Mouse (Mus musculus): Measurements from ENCODE around the gene Man2c1. TPM values are rescaled to one million over a fixed set of nuclear protein-coding genes. Genes with fewer than 3 reads are reported as not detected.
A peak's percentile ranks its signal among the peaks of the same experiment; 100 is the strongest.

Man2c1 gene
- total and polyA plus RNA-seq, 2 experiments from 2014 or later = 64.3 to 145 TPM

DNA sequence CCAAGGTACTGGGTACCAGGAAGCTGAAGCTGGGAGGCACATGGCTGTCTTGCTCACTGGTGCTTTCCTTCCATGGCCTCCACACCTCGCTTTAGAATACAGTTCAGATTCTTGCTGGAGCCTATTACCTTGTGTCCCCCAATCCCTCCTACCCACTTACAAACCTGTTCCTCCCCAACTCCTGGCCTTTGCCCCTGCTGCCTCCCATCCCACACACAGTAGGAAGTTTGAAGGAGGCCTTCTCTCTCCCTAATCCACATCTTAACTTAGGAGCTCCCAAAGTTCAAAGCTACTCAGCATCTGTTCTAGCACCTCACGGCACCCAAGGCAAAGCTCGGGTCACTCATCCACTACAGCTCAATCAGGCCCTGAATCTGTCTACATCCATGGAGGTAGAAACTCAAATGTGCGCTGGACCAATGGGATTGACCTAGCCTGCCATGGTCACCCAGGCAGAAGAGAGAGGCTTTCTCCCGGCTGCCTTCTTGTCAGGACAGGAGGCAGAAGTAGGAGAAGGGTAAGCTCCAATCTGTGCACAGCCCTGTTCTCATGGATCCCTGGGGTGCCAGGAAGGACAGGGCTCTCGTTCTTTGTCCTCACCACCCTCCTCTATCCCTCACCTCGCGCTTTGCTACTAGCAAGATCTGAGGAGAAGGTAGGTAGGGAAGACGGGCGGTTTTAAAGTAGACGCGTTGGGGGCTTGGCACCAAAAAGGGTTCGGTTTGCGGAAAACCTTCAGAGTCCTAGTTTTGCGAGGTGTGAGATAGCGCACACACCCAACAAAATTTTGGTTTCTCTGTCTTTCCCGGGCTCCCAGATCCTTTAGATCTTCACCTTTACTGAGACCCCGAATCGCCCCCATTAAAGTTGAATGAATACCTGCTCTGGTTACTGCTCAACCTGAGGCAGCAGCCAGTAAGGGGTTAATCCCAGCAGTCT, 17.0 kb downstream of the Man2c1 start:
- Histone ChIP-seq H3K9ac (peak overlapping the region; percentile 64), H3K4me1 (ENCODE audit: insufficient read depth) (0 out of 2 replicates have a peak, but pooled peaks cover 3% of the 10 kb centered on the region), H3K27me3 (ENCODE audit: insufficient read depth, low read length) (no peaks in the 10 kb centered on the region), H3K27ac (ENCODE audit: low read depth, low read length) (peak overlapping the region; percentile 89), H3K36me3 (ENCODE audit: insufficient read depth) (peaks cover 3% of the 10 kb centered on the region; the same call in 1 of the 2 replicates), H3K4me2 (ENCODE audit: low read depth) (peak overlapping the region; percentile 79), H3K4me3 (ENCODE audit: low read depth, low read length) (peak overlapping the region; percentile 51), H3K9me3 (ENCODE audit: low read length) (no peaks in the 10 kb centered on the region)
- WGBS = 10% methylated on average over 19 of the region's 19 CpGs
- peak; percentile 25 for ATAC-seq
- TF ChIP-seq CTCF (IDR thresholded peaks at IDR 0.05; ENCODE audit: low read depth) = no peak
- no peak for DNase-seq

DNA sequence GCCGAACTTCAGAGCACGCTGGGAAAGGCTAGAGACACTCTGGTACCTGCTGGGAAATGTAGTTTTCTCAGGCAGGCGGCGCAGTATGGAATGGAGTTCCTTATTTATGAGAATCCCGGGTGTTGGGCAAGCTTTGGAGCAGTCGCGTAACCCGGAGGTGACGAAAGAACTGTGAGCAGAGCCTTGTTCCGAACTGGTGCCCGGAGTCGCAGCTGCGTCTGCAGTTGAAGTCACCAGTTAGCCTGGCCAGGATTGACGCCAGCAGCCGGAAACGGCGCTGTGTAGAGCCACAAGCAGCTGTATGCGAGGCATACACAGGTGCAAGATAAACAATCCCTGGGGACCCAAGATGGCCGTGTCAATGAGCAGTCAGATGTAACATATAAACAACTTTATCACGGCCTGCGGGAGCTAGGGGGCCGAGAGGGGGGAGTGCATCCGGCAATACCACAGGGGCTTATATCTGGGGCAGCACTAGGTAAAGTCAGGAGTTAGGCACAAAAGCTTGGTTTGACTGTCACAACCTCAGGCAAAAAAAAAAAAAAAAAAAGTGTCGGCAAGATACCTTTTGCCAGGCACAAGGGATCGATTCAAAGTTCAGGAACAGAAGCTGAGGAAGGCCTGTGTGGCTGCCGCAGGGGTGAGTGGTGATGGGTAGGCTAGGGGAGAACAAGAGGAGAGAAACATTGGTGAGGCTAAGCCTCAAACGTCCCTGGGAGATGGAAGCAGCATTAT, 17.8 kb downstream of the Man2c1 start, which contains the start of gene Neil1:
Gene Neil1, minus strand, starts transcription at position 162 of the 735 bp plus-strand sequence.
- H3K9ac ChIP-seq = peak within 1 kb of the TSS; percentile 64

DNA sequence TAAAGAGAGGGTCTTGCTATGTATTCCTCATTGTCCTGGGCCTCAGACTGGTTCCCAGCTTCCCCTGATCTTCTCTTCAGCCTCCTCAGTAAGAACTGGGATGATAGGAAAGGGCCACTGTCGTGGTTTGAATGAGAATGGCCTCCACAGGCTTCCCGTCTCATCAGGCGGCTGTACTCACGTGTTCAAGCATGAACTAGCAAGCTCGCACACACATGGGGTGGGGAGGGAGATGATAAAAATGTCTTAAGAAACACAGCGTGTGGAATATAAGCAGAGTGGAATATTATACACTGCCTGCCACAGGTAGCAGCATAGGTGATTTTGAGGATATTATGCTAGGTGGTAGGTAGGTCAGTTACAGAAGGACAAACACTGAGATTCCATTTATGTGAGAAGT, 18.5 kb downstream of the Man2c1 start:
- no peak for ATAC-seq
- Histone ChIP-seq H3K9me3 (ENCODE audit: low read length) (no peaks in the 10 kb centered on the region), H3K9ac (0 out of 2 replicates have a peak overlapping the region, but pooled peaks have one; percentile 64), H3K36me3 (ENCODE audit: insufficient read depth) (0 out of 2 replicates have a peak, but pooled peaks cover 3% of the 10 kb centered on the region), H3K4me3 (ENCODE audit: low read depth, low read length) (no peak overlapping the region; the same call in 1 of the 2 replicates), H3K4me2 (ENCODE audit: low read depth) (peak overlapping the region; percentile 79), H3K27ac (ENCODE audit: low read depth, low read length) (no peak overlapping the region; the same call in 1 of the 2 replicates), H3K27me3 (ENCODE audit: insufficient read depth, low read length) (no peaks in the 10 kb centered on the region), H3K4me1 (ENCODE audit: insufficient read depth) (0 out of 2 replicates have a peak, but pooled peaks cover 3% of the 10 kb centered on the region)
- TF ChIP-seq CTCF (IDR thresholded peaks at IDR 0.05; ENCODE audit: low read depth) = no peak
- 70% methylated on average over 6 of the region's 6 CpGs for WGBS
- no peak for DNase-seq

More for the DNA sequence above, 17.8 kb downstream of the Man2c1 start, which contains the start of gene Neil1:
- under 1% methylated on average over 27 of the region's 27 CpGs for WGBS
- H3K9me3 ChIP-seq (ENCODE audit: low read length) = no peaks in the 10 kb centered on the region
- peak within 1 kb of the TSS; percentile 79 for H3K4me2 ChIP-seq (ENCODE audit: low read depth)
- DNase-seq (peak; percentile 93), ATAC-seq (peak; percentile 96)
- peak; percentile 51 for TF ChIP-seq CTCF (IDR thresholded peaks at IDR 0.05; ENCODE audit: low read depth)
- H3K4me1 ChIP-seq (ENCODE audit: insufficient read depth) = 0 out of 2 replicates have a peak, but pooled peaks cover 3% of the 10 kb centered on the region
- H3K36me3 ChIP-seq (ENCODE audit: insufficient read depth) = 0 out of 2 replicates have a peak, but pooled peaks cover 3% of the 10 kb centered on the region
- H3K4me3 ChIP-seq (ENCODE audit: low read depth, low read length) = peak within 1 kb of the TSS; percentile 51
- no peaks in the 10 kb centered on the region for H3K27me3 ChIP-seq (ENCODE audit: insufficient read depth, low read length)
- H3K27ac ChIP-seq (ENCODE audit: low read depth, low read length) = peak within 1 kb of the TSS; percentile 89

DNA sequence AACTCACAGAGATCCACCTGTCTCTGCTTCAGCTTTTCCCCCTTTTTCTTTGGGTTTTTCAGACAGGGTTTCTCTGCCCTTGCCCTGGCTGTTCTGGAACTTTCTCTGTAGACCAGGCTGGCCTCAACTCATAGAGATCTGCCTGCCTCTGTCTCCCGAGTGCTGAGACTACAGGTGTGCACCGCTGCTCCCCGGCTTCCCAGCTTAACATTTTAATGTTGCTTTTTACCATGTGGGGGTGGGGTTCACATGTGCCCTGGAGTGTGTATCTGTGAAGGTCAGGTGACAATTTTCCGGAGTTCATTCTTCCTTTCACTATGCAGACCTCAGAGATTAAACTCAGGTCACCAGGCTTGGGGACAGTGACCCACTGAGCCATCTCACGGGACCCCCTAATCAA, 19.7 kb downstream of the Man2c1 start:
- no peak for TF ChIP-seq CTCF (IDR thresholded peaks at IDR 0.05; ENCODE audit: low read depth)
- Histone ChIP-seq H3K4me2 (ENCODE audit: low read depth) (no peak overlapping the region), H3K27me3 (ENCODE audit: insufficient read depth, low read length) (no peaks in the 10 kb centered on the region), H3K4me3 (ENCODE audit: low read depth, low read length) (no peak overlapping the region), H3K36me3 (ENCODE audit: insufficient read depth) (peaks cover 7% of the 10 kb centered on the region; the same call in 1 of the 2 replicates), H3K9ac (no peak overlapping the region), H3K4me1 (ENCODE audit: insufficient read depth) (0 out of 2 replicates have a peak, but pooled peaks cover 3% of the 10 kb centered on the region), H3K9me3 (ENCODE audit: low read length) (no peaks in the 10 kb centered on the region), H3K27ac (ENCODE audit: low read depth, low read length) (no peak overlapping the region)
- WGBS = 87% methylated on average over 5 of the region's 5 CpGs
- DNase-seq (no peak), ATAC-seq (no peak)

DNA sequence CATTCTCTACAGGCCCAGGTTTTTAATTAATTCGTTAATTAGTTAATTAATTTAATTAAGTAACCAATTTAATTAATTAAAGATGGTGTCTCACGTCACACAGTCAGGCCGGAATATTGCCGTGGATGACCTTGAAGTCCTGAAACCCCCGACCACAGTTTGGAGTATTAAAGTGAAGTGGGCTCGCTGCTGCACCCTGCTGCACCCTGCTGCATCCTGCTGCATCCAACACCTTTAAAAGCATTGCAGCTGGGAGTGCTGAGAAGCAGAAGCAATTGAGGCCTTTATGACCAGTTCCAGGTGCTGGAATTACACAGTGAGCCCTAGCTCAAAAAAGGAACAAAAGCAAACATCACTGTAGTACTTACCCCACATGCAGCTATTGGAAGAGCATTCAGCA, 21.8 kb downstream of the Man2c1 start:
- no peak overlapping the region for H3K4me2 ChIP-seq (ENCODE audit: low read depth)
- no peak for ATAC-seq
- 33% methylated on average over 6 of the region's 6 CpGs for WGBS

DNA sequence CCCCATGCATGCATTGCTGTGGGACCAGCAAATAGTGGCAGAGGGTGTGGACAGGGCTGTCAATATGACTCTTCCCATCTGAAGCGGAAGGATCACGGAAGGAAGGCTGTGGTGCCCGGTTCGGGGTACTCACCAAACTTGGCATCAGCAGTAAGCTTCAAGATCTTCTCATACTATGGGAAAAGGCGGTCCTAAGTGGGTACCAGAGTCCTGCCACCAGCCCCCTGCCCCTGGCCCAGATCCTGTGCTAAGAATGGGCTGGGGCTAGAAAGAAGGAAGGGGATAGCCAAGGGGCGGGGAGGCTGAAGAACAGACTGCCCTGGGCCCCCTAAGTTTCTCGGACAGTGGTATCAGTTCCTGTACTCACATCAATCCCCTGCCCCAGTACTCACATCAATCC, 25.9 kb downstream of the Man2c1 start:
- Histone ChIP-seq H3K4me3 (ENCODE audit: low read depth, low read length) (no peak overlapping the region), H3K36me3 (ENCODE audit: insufficient read depth) (peaks cover 17% of the 10 kb centered on the region), H3K27ac (ENCODE audit: low read depth, low read length) (no peak overlapping the region), H3K4me2 (ENCODE audit: low read depth) (no peak overlapping the region), H3K9ac (no peak overlapping the region), H3K4me1 (ENCODE audit: insufficient read depth) (peaks cover 7% of the 10 kb centered on the region), H3K9me3 (ENCODE audit: low read length) (no peaks in the 10 kb centered on the region), H3K27me3 (ENCODE audit: insufficient read depth, low read length) (no peaks in the 10 kb centered on the region)
- ATAC-seq = no peak
- 93% methylated on average over 7 of the region's 7 CpGs for WGBS
- no peak for TF ChIP-seq CTCF (IDR thresholded peaks at IDR 0.05; ENCODE audit: low read depth)
- no peak for DNase-seq

More for the DNA sequence above, 21.8 kb downstream of the Man2c1 start:
- 0 out of 2 replicates have a peak, but pooled peaks have one; percentile 28 for TF ChIP-seq CTCF (IDR thresholded peaks at IDR 0.05; ENCODE audit: low read depth)
- Histone ChIP-seq H3K4me3 (ENCODE audit: low read depth, low read length) (no peak overlapping the region), H3K9ac (no peak overlapping the region), H3K27me3 (ENCODE audit: insufficient read depth, low read length) (no peaks in the 10 kb centered on the region), H3K27ac (ENCODE audit: low read depth, low read length) (no peak overlapping the region), H3K4me1 (ENCODE audit: insufficient read depth) (peaks cover 8% of the 10 kb centered on the region), H3K9me3 (ENCODE audit: low read length) (no peaks in the 10 kb centered on the region), H3K36me3 (ENCODE audit: insufficient read depth) (peaks cover 17% of the 10 kb centered on the region)
- no peak for DNase-seq

All from forebrain, postnatal 0 days (tissue).